Comparison of ENCODE assay signal across 12 mouse cellular contexts in genomic region chr9:60053117-60053516, GRCm38 (mm10).
"Had no signal": no experiment of that assay in that cellular context is flagged by ENCODE, and none has a peak within 500 bp of the region (broad histone marks: within the 10 kb centered on the region; RNA-seq: fewer than 3 reads in every experiment).

No protein-coding gene starts in this region.

- H3K36me3 ChIP-seq: neural tube, embryonic 13.5 days; neural tube, embryonic 15.5 days; stomach, embryonic 15.5 days had no signal

- H3K27me3 ChIP-seq: neural tube, embryonic 13.5 days; neural tube, embryonic 15.5 days; stomach, embryonic 15.5 days had no signal

- H3K4me3 ChIP-seq: neural tube, embryonic 13.5 days; neural tube, embryonic 15.5 days; stomach, embryonic 15.5 days had no signal

- H3K9me3 ChIP-seq: neural tube, embryonic 15.5 days; stomach, embryonic 15.5 days had no signal

- DNase-seq: retina, postnatal 1 day; right cerebral cortex, adult 18-20 months; right cerebral cortex, postnatal 25 days; right cerebral cortex, postnatal 4 days; spleen, adult 18-20 months; thymus, adult 18-20 months; thymus, adult 2 months; thymus, postnatal 25 days had no signal

- H3K9ac ChIP-seq: neural tube, embryonic 13.5 days; neural tube, embryonic 15.5 days; stomach, embryonic 15.5 days had no signal

- H3K27ac ChIP-seq: neural tube, embryonic 13.5 days; neural tube, embryonic 15.5 days; stomach, embryonic 15.5 days; stomach, postnatal 0 days had no signal

- H3K4me1 ChIP-seq: neural tube, embryonic 13.5 days; neural tube, embryonic 15.5 days; stomach, embryonic 15.5 days had no signal

- H3K4me2 ChIP-seq: neural tube, embryonic 13.5 days; neural tube, embryonic 15.5 days; stomach, embryonic 15.5 days had no signal
